Mouse (Mus musculus): Measurements from ENCODE around the gene Echs1. TPM values are rescaled to one million over a fixed set of nuclear protein-coding genes. Genes with fewer than 3 reads are reported as not detected.
A peak's percentile ranks its signal among the peaks of the same experiment; 100 is the strongest.

The Echs1 gene
- total RNA-seq (2014; rRNA removed): 84.0 and 103 TPM in 2 replicates
- 113 and 116 TPM in 2 replicates for polyA plus RNA-seq (2015; fragmentation: Nextera tagmentation; extraction: Ambion mirVana)

- H3K27ac ChIP-seq (ENCODE audit: low read depth, low read length): peak within 1 kb of the TSS; percentile 68
- peaks cover 4% of the 10 kb centered on the region; the same call in 1 of the 2 replicates for H3K4me1 ChIP-seq (ENCODE audit: insufficient read depth)
- H3K36me3 ChIP-seq (ENCODE audit: insufficient read depth): peaks cover 10% of the 10 kb centered on the region
- peak within 1 kb of the TSS; percentile 76 for H3K4me2 ChIP-seq (ENCODE audit: low read depth)
- no peaks in the 10 kb centered on the region for H3K27me3 ChIP-seq (ENCODE audit: insufficient read depth, low read length)
- TF ChIP-seq CTCF (IDR thresholded peaks at IDR 0.05; ENCODE audit: low read depth): no peak
- H3K9me3 ChIP-seq (ENCODE audit: low read length): no peaks in the 10 kb centered on the region
- WGBS: 4% methylated on average over 28 of the region's 28 CpGs
- peak within 1 kb of the TSS; percentile 81 for H3K9ac ChIP-seq
- H3K4me3 ChIP-seq (ENCODE audit: low read depth, low read length): peak within 1 kb of the TSS; percentile 67
- peak; percentile 96 for ATAC-seq
- peak; percentile 81 for DNase-seq
These were observed at the start of gene Echs1 for GRCm38 (mm10) chr7:140116329-140117054. Echs1 (minus strand) TSS chr7:140116476.

- no peak within 1 kb of the TSS for H3K9ac ChIP-seq
- H3K4me2 ChIP-seq (ENCODE audit: low read depth): no peak within 1 kb of the TSS
- no peaks in the 10 kb centered on the region for H3K9me3 ChIP-seq (ENCODE audit: low read length)
- no peaks in the 10 kb centered on the region for H3K36me3 ChIP-seq (ENCODE audit: insufficient read depth)
- no peak within 1 kb of the TSS for H3K4me3 ChIP-seq (ENCODE audit: low read depth, low read length)
- no peaks in the 10 kb centered on the region for H3K27me3 ChIP-seq (ENCODE audit: insufficient read depth, low read length)
- 65% methylated on average over 7 of the region's 7 CpGs for WGBS
- no peaks in the 10 kb centered on the region for H3K4me1 ChIP-seq (ENCODE audit: insufficient read depth)
- no peak for DNase-seq
- H3K27ac ChIP-seq (ENCODE audit: low read depth, low read length): no peak within 1 kb of the TSS
- no peak for TF ChIP-seq CTCF (IDR thresholded peaks at IDR 0.05; ENCODE audit: low read depth)
- no peak for ATAC-seq
These were observed 48.4 kb upstream of the Echs1 start, which contains the start of gene Olfr522 for GRCm38 (mm10) chr7:140164664-140165063. Olfr522 (minus strand) TSS chr7:140164764.

- 83% methylated on average over 3 of the region's 3 CpGs for WGBS
- no peak overlapping the region for H3K27ac ChIP-seq (ENCODE audit: low read depth, low read length)
- no peaks in the 10 kb centered on the region for H3K36me3 ChIP-seq (ENCODE audit: insufficient read depth)
These were observed 44.1 kb upstream of the Echs1 start for GRCm38 (mm10) chr7:140160363-140160762.

GRCm38 (mm10) chr7:140154218-140154927 lies 38.1 kb upstream of the Echs1 start, which contains the start of gene Sprn:
Sprn (minus strand) TSS chr7:140154877.
- no peaks in the 10 kb centered on the region for H3K27me3 ChIP-seq (ENCODE audit: insufficient read depth, low read length)
- WGBS: 2% methylated on average over 28 of the region's 28 CpGs
- no peak for TF ChIP-seq CTCF (IDR thresholded peaks at IDR 0.05; ENCODE audit: low read depth)
- H3K9me3 ChIP-seq (ENCODE audit: low read length): no peaks in the 10 kb centered on the region
- peak within 1 kb of the TSS; percentile 54 for H3K4me3 ChIP-seq (ENCODE audit: low read depth, low read length)
- H3K9ac ChIP-seq: peak within 1 kb of the TSS; percentile 83
- H3K27ac ChIP-seq (ENCODE audit: low read depth, low read length): peak within 1 kb of the TSS; percentile 83
- peaks cover 13% of the 10 kb centered on the region for H3K4me1 ChIP-seq (ENCODE audit: insufficient read depth)
- ATAC-seq: peak; percentile 91
- peak within 1 kb of the TSS; percentile 73 for H3K4me2 ChIP-seq (ENCODE audit: low read depth)
- H3K36me3 ChIP-seq (ENCODE audit: insufficient read depth): peaks cover 4% of the 10 kb centered on the region; the same call in 1 of the 2 replicates
- DNase-seq: peak; percentile 79

More at GRCm38 (mm10) chr7:140160363-140160762, 44.1 kb upstream of the Echs1 start:
- ATAC-seq (no peak), DNase-seq (no peak)
- Histone ChIP-seq H3K9me3 (ENCODE audit: low read length) (no peaks in the 10 kb centered on the region), H3K4me1 (ENCODE audit: insufficient read depth) (peaks cover 2% of the 10 kb centered on the region), H3K4me2 (ENCODE audit: low read depth) (no peak overlapping the region), H3K9ac (no peak overlapping the region), H3K4me3 (ENCODE audit: low read depth, low read length) (no peak overlapping the region), H3K27me3 (ENCODE audit: insufficient read depth, low read length) (no peaks in the 10 kb centered on the region)
- no peak for TF ChIP-seq CTCF (IDR thresholded peaks at IDR 0.05; ENCODE audit: low read depth)

DNA sequence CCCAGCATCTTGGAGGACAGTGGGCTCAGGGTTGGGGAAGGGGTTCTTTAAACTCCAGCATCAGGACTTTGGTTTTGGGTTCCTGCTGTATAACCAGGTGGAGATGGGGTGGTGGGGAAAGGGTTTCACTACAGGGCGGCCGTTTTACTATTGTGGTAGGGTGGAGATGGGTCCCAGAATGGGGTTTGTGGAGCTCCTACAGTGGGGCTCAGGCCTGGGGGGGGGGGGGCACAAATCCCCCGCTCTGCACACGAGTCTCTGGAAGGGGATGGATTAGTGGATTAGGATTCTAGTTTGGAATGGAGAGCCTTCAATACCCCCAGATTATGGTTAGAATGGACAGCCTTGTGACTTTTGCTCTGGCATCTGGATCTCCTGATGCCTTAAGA lies 37.5 kb upstream of the Echs1 start:
- TF ChIP-seq CTCF (IDR thresholded peaks at IDR 0.05; ENCODE audit: low read depth): no peak
- Histone ChIP-seq H3K36me3 (ENCODE audit: insufficient read depth) (peaks cover 4% of the 10 kb centered on the region; the same call in 1 of the 2 replicates), H3K4me2 (ENCODE audit: low read depth) (peak overlapping the region; percentile 73), H3K9me3 (ENCODE audit: low read length) (no peaks in the 10 kb centered on the region), H3K9ac (peak overlapping the region; percentile 83), H3K27me3 (ENCODE audit: insufficient read depth, low read length) (no peaks in the 10 kb centered on the region), H3K27ac (ENCODE audit: low read depth, low read length) (peak overlapping the region; percentile 83), H3K4me3 (ENCODE audit: low read depth, low read length) (peak overlapping the region; percentile 54), H3K4me1 (ENCODE audit: insufficient read depth) (peaks cover 13% of the 10 kb centered on the region)
- DNase-seq (peak; percentile 48), ATAC-seq (peak; percentile 53)
- 17% methylated on average over 4 of the region's 4 CpGs for WGBS

DNA sequence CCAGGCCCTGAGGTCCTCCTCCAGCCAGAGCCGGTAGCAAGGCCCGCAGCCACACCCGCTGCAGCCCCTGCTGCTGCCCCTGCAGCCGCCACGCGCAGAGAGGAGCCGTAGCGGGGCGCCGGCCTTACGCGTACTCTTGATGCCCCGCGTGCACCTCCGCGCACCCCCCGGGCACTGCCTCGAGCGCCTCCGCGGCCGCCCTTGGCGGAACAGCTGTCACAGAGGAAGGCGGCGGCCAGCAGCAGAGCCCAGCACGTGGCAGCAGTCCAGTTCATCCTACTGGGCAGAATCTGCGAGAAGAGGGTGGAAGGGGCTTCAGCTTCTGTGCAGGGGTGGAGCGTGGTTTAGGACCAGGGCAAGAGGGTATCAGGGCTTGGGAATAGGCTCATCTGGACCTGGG lies 37.1 kb upstream of the Echs1 start:
- peak overlapping the region; percentile 83 for H3K27ac ChIP-seq (ENCODE audit: low read depth, low read length)
- H3K9ac ChIP-seq: peak overlapping the region; percentile 83
- ATAC-seq (peak; percentile 19), DNase-seq (no peak)
- H3K36me3 ChIP-seq (ENCODE audit: insufficient read depth): peaks cover 4% of the 10 kb centered on the region; the same call in 1 of the 2 replicates
- H3K9me3 ChIP-seq (ENCODE audit: low read length): no peaks in the 10 kb centered on the region
- no peak for TF ChIP-seq CTCF (IDR thresholded peaks at IDR 0.05; ENCODE audit: low read depth)
- H3K4me3 ChIP-seq (ENCODE audit: low read depth, low read length): peak overlapping the region; percentile 54
- no peaks in the 10 kb centered on the region for H3K27me3 ChIP-seq (ENCODE audit: insufficient read depth, low read length)
- WGBS: 6% methylated on average over 28 of the region's 28 CpGs
- peaks cover 13% of the 10 kb centered on the region for H3K4me1 ChIP-seq (ENCODE audit: insufficient read depth)
- peak overlapping the region; percentile 73 for H3K4me2 ChIP-seq (ENCODE audit: low read depth)
